Mouse (Mus musculus) c-Kit-positive CD71-negative TER-119-negative erythroid progenitor cells, embryonic 14.5 days (primary cell): ENCODE results near the gene Macrod2.

Experiments
- DNase-seq: peaks from one replicate; pipeline ENCODE4 v3.0.0-alpha.2; 2013; ENCODE audit warnings: low read depth

Macrod2 gene

DNA sequence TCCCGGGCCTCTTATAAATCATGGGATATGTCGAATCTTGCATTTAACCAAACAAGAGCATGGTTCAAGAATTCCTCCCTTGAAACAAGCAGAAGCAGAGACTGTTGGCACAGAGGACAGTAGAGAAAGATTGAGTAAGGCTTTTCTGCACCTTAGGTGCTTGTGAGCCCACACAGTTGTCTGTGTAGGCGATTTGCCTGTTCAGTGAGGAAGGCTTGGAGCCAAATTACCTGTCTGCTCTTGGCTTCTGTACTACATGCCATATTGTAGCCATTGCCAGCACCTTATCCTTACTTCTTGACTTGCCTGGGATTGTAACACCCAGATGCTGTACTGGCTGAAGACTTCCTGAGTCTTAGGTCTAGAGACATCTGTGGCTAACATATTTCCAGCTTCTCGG lies 1303.2 kb downstream of the Macrod2 start:
- no peak for DNase-seq

DNA sequence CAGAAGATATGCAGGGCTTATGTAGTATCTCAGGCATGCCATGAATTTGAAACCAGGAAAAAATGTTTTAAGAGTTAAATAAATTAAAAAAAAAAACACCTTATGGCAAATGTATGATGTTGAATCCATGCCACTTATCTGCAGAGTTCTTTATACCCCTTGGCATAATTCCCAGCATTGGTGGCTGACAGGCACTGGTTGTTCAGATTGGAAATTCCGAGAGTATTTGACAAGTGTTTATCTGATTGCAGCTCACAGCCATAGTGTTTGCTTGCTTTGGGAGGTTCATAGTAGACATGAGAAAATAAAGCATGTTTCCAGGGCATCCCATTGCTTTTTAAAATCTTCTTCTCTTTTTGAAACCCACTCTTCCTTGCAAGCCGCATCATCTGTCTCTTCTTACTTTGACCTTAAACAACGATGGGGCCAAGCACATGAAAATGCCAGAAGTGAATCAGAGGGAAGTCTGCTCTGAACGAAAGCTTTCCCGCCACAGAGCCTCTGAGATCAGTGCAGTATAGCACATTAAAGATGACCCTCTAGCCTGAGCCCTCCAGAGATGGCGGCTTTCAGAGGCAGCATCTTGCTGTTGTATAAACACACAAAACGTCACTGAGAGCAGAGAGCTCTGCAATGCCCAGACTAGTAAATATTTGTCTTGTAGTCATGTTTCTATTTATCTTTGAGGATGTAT lies 1305.8 kb downstream of the Macrod2 start:
- DNase-seq: no peak

DNA sequence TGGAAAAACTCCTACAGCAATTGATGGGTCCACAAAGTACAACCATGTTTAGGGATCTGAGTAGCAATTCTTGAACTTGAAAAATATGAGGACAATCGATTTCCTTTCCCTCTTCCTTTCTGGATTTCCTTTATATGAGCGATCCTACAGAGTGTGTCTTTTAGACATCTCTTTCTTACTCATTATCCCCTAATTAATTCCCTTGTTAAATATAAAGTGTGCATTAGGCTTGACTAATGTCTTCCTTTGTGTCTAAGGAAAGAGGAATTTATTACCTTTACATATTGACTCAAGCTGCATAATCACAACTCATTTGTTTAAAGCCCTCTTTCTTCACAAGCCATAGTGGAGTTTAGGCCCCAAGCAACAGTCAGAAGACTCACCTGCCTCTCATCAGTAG lies 1316.7 kb downstream of the Macrod2 start:
- DNase-seq: no peak

DNA sequence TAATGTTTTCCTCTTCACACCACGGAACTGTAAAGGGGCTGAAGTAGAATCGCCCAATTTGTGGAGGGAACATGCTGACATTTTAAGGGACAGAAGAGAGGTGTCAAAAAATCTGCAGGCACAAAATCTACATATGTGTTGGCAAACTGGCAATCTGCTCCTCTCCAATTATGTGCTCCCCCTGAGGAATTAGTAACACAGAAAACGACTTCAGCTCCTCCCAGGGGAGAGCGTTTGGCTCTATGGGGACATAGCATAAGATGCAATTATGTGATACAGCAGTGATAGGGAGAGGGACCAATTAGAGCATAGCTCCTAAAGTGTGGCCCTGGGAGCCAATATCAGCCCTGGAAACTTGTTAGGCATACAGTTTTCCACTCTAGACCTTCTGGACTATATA lies 1317.2 kb downstream of the Macrod2 start:
- DNase-seq: no peak

DNA sequence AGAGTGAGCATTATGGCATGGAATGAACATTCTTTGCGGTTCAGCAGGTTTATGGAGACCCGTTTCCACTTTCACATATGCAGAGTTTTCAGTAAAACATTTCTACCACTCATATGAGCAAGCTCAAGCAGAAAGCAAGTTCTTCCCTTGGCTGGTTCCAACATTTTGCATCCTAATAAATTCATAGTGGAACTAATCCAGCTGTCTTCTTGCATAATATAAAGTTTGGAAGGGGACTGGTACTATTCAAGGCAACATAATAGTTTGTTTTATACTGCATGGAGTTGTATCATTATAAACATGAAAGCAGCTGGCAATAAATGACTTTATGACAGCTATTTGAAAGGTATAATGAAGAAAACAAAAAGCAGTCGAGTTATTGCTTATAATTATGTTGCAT lies 1320.0 kb downstream of the Macrod2 start:
- DNase-seq: no peak

DNA sequence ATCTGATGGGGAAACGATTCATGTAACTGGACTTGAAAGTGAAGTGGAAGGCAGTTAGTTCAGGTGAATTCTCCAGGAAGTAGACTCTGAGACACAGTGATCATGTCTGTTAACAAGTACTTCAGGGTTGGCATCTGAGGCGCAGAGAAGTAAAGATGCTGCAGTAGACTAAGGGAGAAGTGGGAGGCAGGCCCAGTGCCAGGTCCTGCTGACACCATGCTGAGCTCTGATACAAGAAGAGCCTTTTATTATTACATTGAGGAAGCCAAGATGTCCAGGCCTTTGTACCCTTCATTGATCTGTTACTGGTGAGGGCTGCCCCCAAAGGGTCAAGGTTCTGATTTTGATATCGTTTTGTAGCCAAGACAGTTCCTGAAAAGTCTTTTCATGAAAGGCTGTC lies 1327.4 kb downstream of the Macrod2 start:
- DNase-seq: no peak

DNA sequence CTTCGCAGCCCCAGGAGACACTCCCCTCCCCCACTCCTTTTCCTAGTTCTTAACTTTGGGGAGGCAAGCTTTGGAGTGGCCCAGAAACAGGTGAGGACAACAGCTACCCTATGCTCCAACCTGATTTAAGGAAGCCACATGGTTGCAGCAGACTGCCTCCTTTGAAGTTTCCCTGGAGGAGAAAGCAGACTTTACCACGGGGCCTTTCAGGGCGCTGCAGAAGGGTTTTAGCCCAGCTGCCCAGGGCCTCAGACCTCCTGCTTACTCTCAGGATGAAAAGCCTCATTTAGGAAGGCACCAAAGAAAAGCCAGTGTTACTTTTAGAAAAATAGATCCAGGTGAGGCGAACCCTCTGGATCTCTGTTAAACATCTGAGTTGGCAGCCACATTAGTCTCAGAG lies 1333.9 kb downstream of the Macrod2 start:
- no peak for DNase-seq

DNA sequence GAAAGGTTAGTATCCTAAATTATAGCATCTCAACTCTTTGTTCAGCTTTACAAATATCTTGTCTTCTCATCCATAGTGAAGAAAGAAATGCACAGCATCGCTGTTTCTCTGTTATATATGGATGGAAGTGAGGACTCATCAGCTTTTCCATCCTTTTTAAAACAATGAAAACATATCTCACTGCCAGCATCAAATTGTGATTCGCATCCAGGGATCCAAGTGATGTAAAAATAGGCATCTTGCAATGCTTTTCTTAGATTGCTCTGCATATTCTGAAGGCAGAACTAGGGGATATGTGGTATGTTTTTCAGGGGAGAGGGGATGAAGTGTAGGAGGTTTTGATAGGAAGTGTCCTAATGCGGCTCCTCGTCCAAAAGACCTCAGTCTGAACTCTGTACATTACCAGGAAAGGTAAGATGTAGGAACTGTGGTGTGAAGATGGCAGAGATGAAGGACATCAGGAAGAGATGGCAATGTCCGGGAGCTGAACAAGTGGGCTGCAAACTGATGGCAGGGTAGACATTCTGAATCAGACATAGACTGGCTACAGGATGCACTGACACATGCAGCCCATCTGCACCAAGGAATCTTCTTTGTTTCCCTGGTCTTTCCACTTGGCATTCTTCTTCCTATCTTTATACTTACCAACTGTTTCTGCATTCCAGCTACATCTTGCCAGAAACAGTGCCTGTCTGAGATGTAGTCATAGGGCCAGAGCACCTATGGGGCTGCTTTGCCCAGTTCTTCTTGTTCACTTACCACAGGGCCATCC lies 1341.8 kb downstream of the Macrod2 start:
- DNase-seq: no peak

DNA sequence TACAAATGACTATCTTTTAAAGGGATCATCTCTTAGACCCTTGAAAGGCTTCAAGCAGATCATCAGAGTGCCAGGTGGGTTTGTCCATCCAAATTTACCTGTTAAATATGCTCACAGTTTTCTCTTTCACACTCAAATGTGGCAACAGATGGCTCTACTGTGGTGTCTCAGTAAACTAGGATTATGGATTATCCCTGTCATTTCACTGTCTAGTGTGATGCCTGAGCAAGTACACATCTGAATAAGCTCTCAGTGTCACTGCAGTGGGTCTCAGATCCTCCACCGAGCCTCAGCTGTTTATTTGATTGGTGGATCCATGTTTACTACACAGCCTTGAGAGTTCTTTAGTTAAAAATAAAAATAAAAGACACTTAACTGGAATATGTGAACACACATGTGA lies 1343.6 kb downstream of the Macrod2 start:
- no peak for DNase-seq

DNA sequence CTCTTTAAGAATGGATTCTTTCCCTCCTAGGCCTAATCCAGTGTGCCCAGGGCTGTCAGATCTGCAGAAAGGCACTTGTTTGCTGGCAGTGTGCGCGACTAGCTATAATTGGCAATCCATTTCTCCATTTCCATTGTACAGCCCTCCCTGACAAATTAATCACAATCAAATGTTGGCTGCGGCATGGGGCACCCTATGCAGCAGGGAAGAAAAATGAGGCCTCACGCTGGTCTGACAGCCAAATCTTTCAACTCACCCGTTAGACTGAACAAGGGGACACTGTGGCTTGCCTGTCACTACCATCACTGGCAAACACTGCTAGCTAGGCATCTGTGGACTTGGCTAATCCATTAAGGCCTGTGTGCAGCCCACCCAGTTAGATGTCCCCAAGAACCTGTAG lies 1345.2 kb downstream of the Macrod2 start:
- DNase-seq: no peak

DNA sequence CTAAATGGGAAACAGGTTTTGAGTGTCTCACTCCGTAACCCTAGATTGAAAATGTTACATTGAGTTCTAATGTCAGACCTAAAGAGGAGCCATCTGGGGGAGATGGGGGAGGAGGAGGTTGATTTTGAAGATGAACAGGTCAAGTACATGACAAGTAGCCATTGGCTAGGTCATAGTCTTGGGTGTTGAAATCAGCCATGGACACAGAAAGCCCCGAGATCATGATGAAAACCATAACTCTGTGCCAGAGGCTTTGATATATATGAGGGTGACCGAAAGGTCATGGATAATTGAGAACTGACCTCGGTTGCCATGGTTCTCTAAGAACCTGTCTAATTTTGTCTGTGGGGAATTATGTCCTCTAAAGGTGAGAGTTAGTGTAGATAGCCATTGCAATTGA lies 1405.1 kb downstream of the Macrod2 start:
- DNase-seq: no peak

DNA sequence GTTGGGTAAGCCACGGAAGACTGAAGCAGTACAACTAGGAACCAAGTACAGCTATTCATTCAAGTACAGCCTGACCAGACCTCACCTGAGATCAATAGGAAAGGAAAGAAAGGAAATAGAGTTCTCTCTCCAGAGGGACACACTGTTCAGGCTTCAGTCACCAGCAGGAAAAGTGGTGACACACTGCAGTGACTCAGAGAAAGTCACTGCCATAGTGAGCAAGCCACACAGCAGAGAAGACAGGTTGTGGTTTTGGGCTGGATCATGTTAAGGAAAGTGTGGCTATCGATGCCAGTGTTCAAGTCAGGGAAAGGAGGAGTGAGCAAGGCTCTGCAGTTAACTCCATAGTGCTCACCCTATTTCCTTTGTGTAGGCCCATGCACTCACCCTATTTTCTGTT lies 1405.8 kb downstream of the Macrod2 start:
- DNase-seq: no peak

DNA sequence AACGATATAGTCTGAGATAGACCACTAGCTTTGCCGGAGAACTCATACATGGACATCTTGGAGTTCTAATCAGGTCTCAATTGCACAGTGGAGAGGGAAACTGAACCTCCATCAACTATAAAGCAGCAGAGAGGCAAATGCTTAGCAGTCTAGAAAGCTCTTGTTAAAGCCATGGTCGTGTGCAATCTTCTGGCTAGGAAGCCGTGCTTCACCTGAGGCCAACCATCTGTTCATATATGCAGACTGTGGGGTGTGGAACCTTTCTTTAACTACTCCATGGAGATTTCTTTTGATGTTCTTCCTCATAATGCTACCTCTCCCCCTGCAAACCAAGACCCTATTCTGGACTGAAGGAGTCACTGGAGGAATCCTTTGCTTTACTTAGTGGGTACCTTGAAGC lies 1421.2 kb downstream of the Macrod2 start:
- no peak for DNase-seq

DNA sequence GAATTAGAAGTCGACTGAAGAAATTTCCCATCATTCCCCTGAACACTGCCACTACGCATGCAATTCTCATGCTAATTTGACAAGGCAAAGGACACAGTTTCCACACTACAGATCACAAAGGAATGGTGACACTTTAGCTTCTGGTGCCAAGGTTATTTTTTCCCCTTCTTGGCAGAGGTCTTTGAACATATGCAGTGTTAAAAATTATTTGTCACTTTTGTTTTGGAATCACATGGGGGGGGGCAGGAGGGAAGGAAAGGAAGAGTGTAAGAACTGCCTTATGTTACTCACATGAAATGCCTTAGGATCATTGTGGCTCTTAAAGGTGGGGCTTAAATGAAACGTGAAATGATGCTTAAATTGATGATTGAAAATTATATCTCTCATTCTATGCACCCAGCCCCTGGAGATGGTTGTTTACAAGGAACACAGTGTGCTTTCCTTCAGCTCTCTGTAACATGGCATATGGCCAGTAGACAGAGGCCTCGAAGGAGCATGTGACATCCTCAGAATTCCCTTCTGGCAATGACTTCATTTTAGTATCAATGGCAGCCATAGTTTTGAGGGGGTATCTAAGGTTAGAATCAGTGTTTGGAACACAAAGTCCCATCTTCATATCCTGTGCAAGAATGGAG lies 1422.6 kb downstream of the Macrod2 start:
- no peak for DNase-seq

DNA sequence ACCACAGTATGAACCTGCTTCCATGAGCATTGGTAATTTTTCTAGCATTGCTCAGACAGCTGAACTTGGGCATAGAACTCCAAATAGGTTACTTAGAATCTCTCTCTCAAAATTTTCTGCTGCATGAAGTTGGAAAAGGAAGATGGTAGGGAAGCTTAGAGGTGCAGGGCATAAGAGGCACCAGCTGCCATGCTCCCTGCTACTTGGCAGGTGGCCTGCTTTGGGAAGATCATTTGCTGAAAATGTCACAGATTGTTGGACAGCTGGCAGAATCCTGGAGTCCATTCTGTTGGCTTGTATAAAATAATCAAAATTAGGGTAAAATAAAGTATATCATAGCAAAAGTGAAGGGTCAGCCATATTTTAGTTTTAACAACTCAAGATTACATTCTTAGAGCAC lies 1425.7 kb downstream of the Macrod2 start:
- DNase-seq: no peak

DNA sequence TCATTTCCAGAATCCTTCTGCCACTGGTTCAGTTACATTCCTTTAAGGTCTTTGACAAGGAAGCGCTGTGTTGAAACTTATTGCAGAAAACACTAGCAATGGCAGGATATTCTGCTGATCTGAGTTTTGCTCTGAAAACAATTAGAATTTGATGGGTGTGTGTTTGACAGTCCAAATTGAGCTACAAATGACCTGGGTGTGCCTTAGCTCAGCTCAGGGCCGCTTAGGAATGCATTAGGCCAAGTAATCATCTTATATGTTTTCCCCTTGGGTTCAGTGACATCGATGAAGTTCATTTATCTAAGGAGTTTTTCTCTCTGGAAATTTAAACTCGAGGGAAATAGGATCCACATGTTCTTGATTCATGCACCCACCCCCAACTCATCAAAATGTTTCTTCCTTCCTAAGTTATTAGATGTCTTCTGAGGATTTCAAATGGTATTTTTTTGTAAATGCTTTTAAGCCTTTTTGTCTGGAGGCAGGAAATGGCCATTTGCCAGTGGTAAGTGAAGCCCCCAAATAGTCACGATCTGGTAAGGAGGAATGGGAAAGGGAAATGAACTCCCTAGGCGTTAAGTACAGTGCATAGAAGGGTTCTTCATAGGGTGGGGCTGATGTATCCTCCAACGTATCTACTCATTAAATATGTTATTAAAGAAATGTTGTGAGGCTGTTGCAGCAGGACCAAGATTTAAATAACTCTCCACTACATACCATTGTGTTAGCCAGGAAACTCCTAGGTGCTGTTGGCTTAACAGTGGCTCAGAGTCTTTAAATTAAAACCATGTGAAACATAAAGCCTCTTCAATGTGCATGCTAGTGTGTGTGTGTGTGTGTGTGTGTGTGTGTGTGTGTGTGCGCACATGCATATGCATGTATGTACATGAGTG lies 1430.7 kb downstream of the Macrod2 start:
- no peak for DNase-seq

DNA sequence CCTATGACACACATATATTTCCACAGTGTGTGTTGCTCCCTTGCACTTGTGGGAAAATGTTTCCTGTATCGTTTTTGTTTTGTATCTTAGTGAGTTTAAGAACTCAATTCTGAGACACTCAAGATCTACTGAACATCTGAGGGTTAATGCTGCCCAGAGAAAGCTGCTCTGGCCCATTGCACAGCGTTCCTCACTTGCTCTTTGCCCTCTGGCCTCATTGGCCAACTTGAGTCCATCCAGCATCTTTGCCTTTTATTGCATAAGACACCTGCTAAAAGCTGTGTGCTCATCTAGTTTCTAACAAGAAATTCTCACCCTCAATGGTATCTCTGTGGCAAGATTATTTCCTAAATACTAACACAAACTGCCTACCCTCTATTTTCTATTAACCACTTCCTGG lies 1435.4 kb downstream of the Macrod2 start:
- DNase-seq: no peak

DNA sequence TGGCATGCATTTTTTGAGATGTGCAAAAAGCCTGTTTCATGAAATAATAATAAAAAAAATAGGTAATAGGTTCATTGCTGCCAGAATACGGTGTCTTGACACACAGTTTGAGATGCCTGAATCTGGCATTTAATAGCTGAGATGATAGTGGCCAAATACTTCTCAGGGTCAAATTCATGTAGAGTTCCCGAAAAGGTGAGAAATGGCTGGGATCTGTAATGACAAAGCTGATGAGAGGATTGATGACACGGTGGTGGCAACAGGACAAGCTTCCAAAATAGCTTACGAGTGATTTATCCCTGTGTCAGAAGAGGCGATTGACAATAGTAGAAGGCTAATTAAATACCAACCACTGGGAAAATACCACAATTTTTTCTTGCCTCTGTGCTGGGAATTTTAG lies 1436.4 kb downstream of the Macrod2 start:
- no peak for DNase-seq

DNA sequence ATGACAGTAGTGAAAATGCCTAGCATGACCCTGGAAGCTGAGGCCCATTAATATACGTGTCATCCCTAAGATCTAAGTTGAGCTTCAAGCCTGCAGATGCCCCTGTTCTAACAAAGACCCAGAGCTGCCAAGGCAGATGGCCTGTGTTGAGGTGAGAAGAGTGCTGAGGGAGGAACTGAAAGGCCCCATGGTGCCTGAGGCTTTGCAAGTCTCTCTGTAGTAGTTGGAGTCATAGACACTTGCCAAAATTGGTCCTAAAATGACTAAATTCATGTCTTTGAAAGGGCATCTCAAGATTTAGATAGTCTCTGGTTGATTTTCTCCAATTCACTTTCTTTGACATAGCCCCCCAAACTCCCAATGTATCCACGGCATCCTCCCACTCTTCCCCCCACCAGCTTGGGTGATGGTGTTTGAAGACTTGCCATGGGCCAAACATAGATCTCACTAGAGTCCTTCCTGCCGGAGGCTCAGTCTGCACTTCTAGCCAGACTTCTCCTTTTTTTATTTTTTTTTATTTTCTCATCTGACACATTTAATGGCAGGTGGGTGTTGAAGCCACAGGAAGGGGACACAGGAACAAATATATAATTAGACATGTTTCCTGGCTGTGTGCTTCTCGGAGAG lies 1439.2 kb downstream of the Macrod2 start:
- DNase-seq: no peak

DNA sequence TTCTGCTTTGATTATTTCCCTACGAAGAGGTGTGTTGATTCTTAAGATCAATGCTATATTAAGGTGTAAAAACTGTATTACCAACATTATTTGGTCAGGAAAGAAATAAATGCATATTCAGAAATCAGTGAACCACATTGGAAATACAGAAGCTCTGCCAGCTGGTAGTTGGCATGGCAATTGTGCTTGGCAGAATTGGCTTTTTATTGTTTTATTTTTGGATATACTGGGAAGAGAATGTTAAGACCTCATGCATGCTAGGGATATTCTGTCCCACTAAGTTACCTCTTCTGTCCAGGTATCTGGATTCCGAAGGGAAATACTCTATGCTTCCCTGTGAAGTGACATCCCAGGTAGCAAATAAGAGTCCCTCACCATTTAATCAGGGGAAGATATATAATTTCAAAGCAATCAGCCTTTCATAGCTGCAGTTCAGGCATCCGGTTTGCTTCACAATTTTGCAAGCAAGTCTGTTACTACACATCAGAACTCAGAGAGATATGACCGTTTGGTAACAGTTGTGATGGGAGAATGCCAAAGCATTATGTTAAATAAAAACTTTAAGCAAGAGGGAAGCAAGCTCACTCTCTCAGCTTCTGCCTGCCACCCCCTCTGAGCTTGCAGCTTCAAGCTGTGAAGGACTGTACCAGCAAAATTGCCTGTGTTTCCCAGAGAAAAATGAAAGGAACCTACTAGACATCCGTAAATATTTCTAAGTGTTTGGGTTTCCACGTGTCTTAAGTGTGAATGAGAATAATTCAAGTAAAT lies 1449.5 kb downstream of the Macrod2 start:
- no peak for DNase-seq

DNA sequence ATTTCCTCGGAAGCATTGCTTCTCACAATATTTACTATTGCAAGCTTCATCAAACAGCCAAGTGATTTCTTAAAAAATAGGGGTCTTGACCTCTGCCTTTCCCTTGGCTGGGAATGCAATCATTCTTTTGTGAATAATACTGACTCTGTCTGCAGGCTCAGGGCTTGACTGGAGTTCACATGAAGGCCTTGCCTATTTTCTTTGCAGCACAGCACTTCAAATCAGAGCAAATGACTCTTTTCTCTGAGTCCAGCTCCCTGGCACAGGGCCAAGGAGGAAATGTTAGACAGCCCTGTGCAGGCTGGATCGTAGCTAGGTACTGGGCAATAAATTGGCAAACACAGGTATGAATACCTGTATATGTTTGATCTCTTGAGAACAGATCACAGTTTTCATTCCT lies 1464.1 kb downstream of the Macrod2 start:
- no peak for DNase-seq
